In genomic region chr2:131560205-131560919, GRCm38 (mm10) we compare ENCODE assay signal across 14 mouse cellular contexts. TPM values are rescaled to one million over a fixed set of nuclear protein-coding genes. Genes with fewer than 3 reads are reported as not detected.
DNase-seq lines count a peak whose midpoint lies in the region; ATAC-seq and TF ChIP-seq lines count a peak whose summit lies in the region.
"Had no signal": no experiment of that assay in that cellular context is flagged by ENCODE, and none has a peak within 500 bp of the region (broad histone marks: within the 10 kb centered on the region; RNA-seq: fewer than 3 reads in every experiment).

No protein-coding gene starts in this region.

- 60% methylated on average over 2 of the region's 2 CpGs for WGBS in kidney, embryonic 16.5 days

- no peak for DNase-seq in frontal cortex, postnatal 14 days (ENCODE audit: low spot score in 2 of 2)
- no peak for DNase-seq in kidney, postnatal 14 days
- DNase-seq in testis, postnatal 14 days (ENCODE audit: low spot score), result no peak
- DNase-seq in retina, embryonic 14.5 days (ENCODE audit: low spot score), result no peak
- DNase-seq in cerebellum, adult 11-12 months, result no peak
- DNase-seq: cerebellum, adult 11 months; embryo, embryonic 11 days; heart, postnatal 36 days; kidney, adult 11 months; liver had no signal

- H3K4me3 ChIP-seq in kidney, embryonic 16.5 days (ENCODE audit: low read length), result peak overlapping the region; percentile 56
- peak overlapping the region; percentile 85 for H3K4me3 ChIP-seq in testis, adult 2 months (ENCODE audit: control insufficient read depth, low read depth, low read length)

- peak; percentile 35; the same call in 1 of the 2 replicates for ATAC-seq in frontal cortex, adult (ENCODE audit: low TSS enrichment)
- no peak for ATAC-seq in kidney, embryonic 16.5 days (ENCODE audit: low FRiP score, low TSS enrichment)

- no peaks in the 10 kb centered on the region for H3K36me3 ChIP-seq in kidney, embryonic 16.5 days (ENCODE audit: insufficient read depth, low read length)
- no peaks in the 10 kb centered on the region for H3K36me3 ChIP-seq in testis, adult 2 months (ENCODE audit: control insufficient read depth, insufficient read depth, low read length)

- peaks cover 13% of the 10 kb centered on the region for H3K4me1 ChIP-seq in kidney, embryonic 16.5 days (ENCODE audit: insufficient read depth, low read length)
- peaks cover 13% of the 10 kb centered on the region for H3K4me1 ChIP-seq in testis, adult 2 months (ENCODE audit: control insufficient read depth, insufficient read depth, low read length)

- H3K9me3 ChIP-seq in kidney, embryonic 16.5 days (ENCODE audit: low read length), result no peaks in the 10 kb centered on the region

- TF ChIP-seq CTCF in testis, adult 2 months (IDR thresholded peaks at IDR 0.05; ENCODE audit: control insufficient read depth, insufficient read depth, insufficient replicate concordance, low read depth, low read length), result no peak

- TF ChIP-seq POLR2A in testis, adult 2 months (IDR thresholded peaks at IDR 0.05; ENCODE audit: control insufficient read depth, low read depth, low read length), result no peak

- H3K9ac ChIP-seq in kidney, embryonic 16.5 days (replicated peaks; ENCODE audit: low read length), result no peak overlapping the region

- H3K4me2 ChIP-seq in kidney, embryonic 16.5 days (replicated peaks; ENCODE audit: low read depth, low read length), result peak overlapping the region; percentile 83; the same call in 1 of the 2 replicates

- H3K27me3 ChIP-seq in kidney, embryonic 16.5 days (ENCODE audit: insufficient read depth, low read length), result peaks cover 61% of the 10 kb centered on the region
- peaks cover 15% of the 10 kb centered on the region for H3K27me3 ChIP-seq in testis, adult 2 months (ENCODE audit: control insufficient read depth, insufficient read depth, low read length)

- H3K27ac ChIP-seq in kidney, embryonic 16.5 days (ENCODE audit: low read length), result no peak overlapping the region
- no peak overlapping the region for H3K27ac ChIP-seq in testis, adult 2 months (ENCODE audit: control insufficient read depth, insufficient read depth, low read depth, low read length)

RNA-seq across cellular contexts. Expression of gene Adra1d, which starts 1.7 kb away (rescaled TPM):
- polyA plus RNA-seq in kidney, embryonic 16.5 days (2015; fragmentation: Nextera tagmentation; extraction: Ambion mirVana), result 1.1 and 1.4 TPM in 2 replicates
- polyA plus RNA-seq in testis, adult 2 months (2012; rRNA removed), result 3.8 and 4.3 TPM in 2 replicates
- polyA plus RNA-seq: forebrain, embryonic 11.5 days had no signal
